Mouse (Mus musculus) liver, embryonic 14.5 days (tissue): ENCODE results near the gene Mau2.

Experiments
- CTCF ChIP-seq: IDR thresholded peaks from 2 replicates; pipeline ENCODE4 v1.5.1; 2016; ENCODE audit warnings: antibody characterized with exemption, low read depth, control low read depth
- EP300 ChIP-seq: IDR thresholded peaks from 2 replicates; pipeline ENCODE4 v1.6.1; 2016; ENCODE audit warnings: antibody characterized with exemption, low read depth

- TF ChIP-seq CTCF: no peak
- TF ChIP-seq EP300: no peak
Measured at GRCm38 (mm10) chr8:70073120-70073519, 30.6 kb upstream of the Mau2 start.
